Mouse (Mus musculus) CH12.LX (cell line): ENCODE data around the gene Kcnh4. TPM values are rescaled to one million over a fixed set of nuclear protein-coding genes. Genes with fewer than 3 reads are reported as not detected.

ENCODE experiments used
- DNase-seq: peaks from one replicate; pipeline ENCODE4 v3.0.0-alpha.2; 2013; ENCODE audit errors: extremely low read depth
- H3K27ac ChIP-seq: 2 replicates; pipeline ENCODE4 v1.5.1; 2012; ENCODE audit warnings: low read depth, mild to moderate bottlenecking, control low read depth, moderate library complexity; ENCODE audit not compliant: insufficient read depth
- H3K27me3 ChIP-seq: replicated peaks from 2 replicates; pipeline ENCODE3; 2012; ENCODE audit warnings: inconsistent platforms
- H3K36me3 ChIP-seq, 2 experiments: replicated peaks in 1 of 2; 2 replicates each; pipeline versions ENCODE3 to v1.6.1; 2012; ENCODE audit warnings: inconsistent platforms in 1 of 2, low read length in 1 of 2, mild to moderate bottlenecking in 1 of 2, mixed read lengths in 1 of 2, moderate library complexity in 1 of 2; ENCODE audit not compliant: control insufficient read depth in 1 of 2, insufficient read depth in 1 of 2
- H3K4me1 ChIP-seq, 2 experiments: 2 replicates each; pipeline ENCODE4 v1.6.1; 2012; ENCODE audit warnings: inconsistent platforms in 1 of 2, moderate library complexity in 1 of 2; ENCODE audit not compliant: insufficient read depth in 2 of 2, control insufficient read depth in 1 of 2
- H3K4me2 ChIP-seq: 2 replicates; pipeline ENCODE4 v1.6.1; 2012; ENCODE audit warnings: low read depth, mild to moderate bottlenecking, control low read depth; ENCODE audit not compliant: poor library complexity, insufficient read depth, severe bottlenecking
- H3K4me3 ChIP-seq, 3 experiments: fragments of 150-350 bp in 1 of 3; sonication (generic) in 1 of 3; replicated peaks in 1 of 3; 2 replicates each; pipeline versions ENCODE3 to v1.5.1; 2011 to 2012; ENCODE audit warnings: low read depth in 2 of 3, low read length in 2 of 3, mild to moderate bottlenecking in 2 of 3, moderate library complexity in 2 of 3, control low read depth in 1 of 3, improper control_type of control experiment in 1 of 3, inconsistent platforms in 1 of 3, mixed read lengths in 1 of 3; ENCODE audit not compliant: poor library complexity in 1 of 3
- H3K79me2 ChIP-seq: replicated peaks from 2 replicates; pipeline ENCODE4 v1.6.1; 2012; ENCODE audit warnings: mild to moderate bottlenecking, moderate library complexity; ENCODE audit not compliant: control insufficient read depth, poor library complexity, insufficient read depth, severe bottlenecking; ENCODE audit errors: extremely low read depth
- H3K9ac ChIP-seq: 2 replicates; pipeline ENCODE4 v1.6.1; 2012; ENCODE audit warnings: low read depth, mild to moderate bottlenecking, control low read depth, moderate library complexity; ENCODE audit not compliant: insufficient read depth
- H3K9me3 ChIP-seq: replicated peaks from 2 replicates; pipeline ENCODE3; 2012; ENCODE audit warnings: low read length, inconsistent platforms, mixed read lengths
- BHLHE40 ChIP-seq: IDR thresholded peaks from 2 replicates; pipeline ENCODE4 v1.6.1; 2011; ENCODE audit warnings: mild to moderate bottlenecking, low read depth, low read length, improper control_type of control experiment
- CHD2 ChIP-seq: IDR thresholded peaks from 2 replicates; pipeline ENCODE4 v1.6.1; 2011; ENCODE audit warnings: low read length, improper control_type of control experiment
- CTCF ChIP-seq, 2 experiments: IDR thresholded peaks in 1 of 2; conservative IDR thresholded peaks in 1 of 2; 2 replicates each; pipeline ENCODE4 v1.5.1; 2011 to 2012; ENCODE audit warnings: low read depth in 2 of 2, low read length in 2 of 2, improper control_type of control experiment in 1 of 2, inconsistent platforms in 1 of 2, mild to moderate bottlenecking in 1 of 2, moderate library complexity in 1 of 2
- E2F4 ChIP-seq: IDR thresholded peaks from 2 replicates; pipeline ENCODE4 v1.6.1; 2011; ENCODE audit warnings: low read depth, low read length, improper control_type of control experiment; ENCODE audit not compliant: insufficient replicate concordance
- ELF1 ChIP-seq: IDR thresholded peaks from 2 replicates; pipeline ENCODE4 v1.6.1; 2014; ENCODE audit warnings: low read depth, mild to moderate bottlenecking, inconsistent platforms, low read length, improper control_type of control experiment
- GABPA ChIP-seq: IDR thresholded peaks from 2 replicates; pipeline ENCODE4 v1.6.1; 2012; ENCODE audit warnings: low read depth, low read length, improper control_type of control experiment, inconsistent platforms; ENCODE audit not compliant: insufficient replicate concordance
- HCFC1 ChIP-seq: IDR thresholded peaks from 2 replicates; pipeline ENCODE4 v1.6.1; 2012; ENCODE audit warnings: low read depth, mild to moderate bottlenecking, inconsistent platforms, low read length, improper control_type of control experiment
- IRF4 ChIP-seq: IDR thresholded peaks from 2 replicates; pipeline ENCODE4 v1.6.1; 2014; ENCODE audit warnings: low read depth, mild to moderate bottlenecking, inconsistent platforms, low read length, improper control_type of control experiment
- JUN ChIP-seq: IDR thresholded peaks from 2 replicates; pipeline ENCODE4 v1.6.1; 2011; ENCODE audit warnings: low read depth, mild to moderate bottlenecking, low read length, improper control_type of control experiment, moderate library complexity; ENCODE audit not compliant: insufficient read depth
- JUND ChIP-seq: conservative IDR thresholded peaks from 2 replicates; pipeline ENCODE4 v1.6.1; 2011; ENCODE audit warnings: low read depth, low read length, improper control_type of control experiment
- KAT2A ChIP-seq: IDR thresholded peaks from 2 replicates; pipeline ENCODE4 v1.6.1; 2012; ENCODE audit warnings: low read length, improper control_type of control experiment, inconsistent platforms; ENCODE audit not compliant: insufficient replicate concordance
- MAX ChIP-seq: IDR thresholded peaks from 2 replicates; pipeline ENCODE4 v1.6.1; 2011; ENCODE audit warnings: low read length, improper control_type of control experiment
- MAZ ChIP-seq: IDR thresholded peaks from 2 replicates; pipeline ENCODE4 v1.6.1; 2012; ENCODE audit warnings: low read depth, mild to moderate bottlenecking, inconsistent platforms, low read length, improper control_type of control experiment, moderate library complexity
- MEF2A ChIP-seq: IDR thresholded peaks from 2 replicates; pipeline ENCODE4 v1.6.1; 2014; ENCODE audit warnings: low read depth, mild to moderate bottlenecking, inconsistent platforms, low read length, improper control_type of control experiment, borderline replicate concordance
- MXI1 ChIP-seq: IDR thresholded peaks from 2 replicates; pipeline ENCODE4 v1.6.1; 2011; ENCODE audit warnings: mild to moderate bottlenecking, low read depth, low read length, improper control_type of control experiment
- MYC ChIP-seq: IDR thresholded peaks from 2 replicates; pipeline ENCODE4 v1.6.1; 2011; ENCODE audit warnings: low read depth, mild to moderate bottlenecking, improper control_type of control experiment, low read length
- NELFE ChIP-seq: IDR thresholded peaks from 2 replicates; pipeline ENCODE4 v1.6.1; 2011; ENCODE audit warnings: low read depth, low read length, improper control_type of control experiment
- NRF1 ChIP-seq: IDR thresholded peaks from 2 replicates; pipeline ENCODE4 v1.6.1; 2014; ENCODE audit warnings: low read depth, mild to moderate bottlenecking, inconsistent platforms, low read length, improper control_type of control experiment, moderate library complexity
- PAX5 ChIP-seq: IDR thresholded peaks from 2 replicates; pipeline ENCODE4 v1.6.1; 2012; ENCODE audit warnings: low read length, inconsistent platforms, mixed read lengths
- POLR2A ChIP-seq: IDR thresholded peaks from 2 replicates; pipeline ENCODE4 v1.6.1; 2011; ENCODE audit warnings: low read depth, mild to moderate bottlenecking, improper control_type of control experiment, low read length
- POLR2AphosphoS2 ChIP-seq: IDR thresholded peaks from 2 replicates; pipeline ENCODE4 v1.6.1; 2011; ENCODE audit warnings: low read depth, low read length, improper control_type of control experiment
- RAD21 ChIP-seq: IDR thresholded peaks from 2 replicates; pipeline ENCODE4 v1.6.1; 2011; ENCODE audit warnings: low read depth, mild to moderate bottlenecking, low read length, improper control_type of control experiment, moderate library complexity
- RCOR1 ChIP-seq: conservative IDR thresholded peaks from 2 replicates; pipeline ENCODE4 v1.6.1; 2012; ENCODE audit warnings: low read depth, mild to moderate bottlenecking, inconsistent platforms, low read length, improper control_type of control experiment
- SIN3A ChIP-seq: IDR thresholded peaks from 2 replicates; pipeline ENCODE4 v1.6.1; 2012; ENCODE audit warnings: low read length, improper control_type of control experiment, inconsistent platforms
- TBP ChIP-seq: conservative IDR thresholded peaks from 2 replicates; pipeline ENCODE4 v1.6.1; 2011; ENCODE audit warnings: low read depth, low read length, improper control_type of control experiment
- TCF12 ChIP-seq: IDR thresholded peaks from 2 replicates; pipeline ENCODE4 v1.6.1; 2014; ENCODE audit warnings: low read depth, mild to moderate bottlenecking, inconsistent platforms, low read length, improper control_type of control experiment
- UBTF ChIP-seq: IDR thresholded peaks from 2 replicates; pipeline ENCODE4 v1.6.1; 2012; ENCODE audit warnings: low read depth, mild to moderate bottlenecking, inconsistent platforms, low read length, improper control_type of control experiment, moderate library complexity
- USF1 ChIP-seq: IDR thresholded peaks from 2 replicates; pipeline ENCODE4 v1.6.1; 2014; ENCODE audit warnings: low read depth, mild to moderate bottlenecking, inconsistent platforms, low read length, improper control_type of control experiment
- USF2 ChIP-seq: conservative IDR thresholded peaks from 2 replicates; pipeline ENCODE4 v1.6.1; 2011; ENCODE audit warnings: low read depth, low read length, improper control_type of control experiment
- ZC3H11A ChIP-seq: IDR thresholded peaks from 2 replicates; pipeline ENCODE4 v1.6.1; 2012; ENCODE audit warnings: low read depth, mild to moderate bottlenecking, inconsistent platforms, low read length, improper control_type of control experiment
- ZKSCAN1 ChIP-seq: IDR thresholded peaks from 2 replicates; pipeline ENCODE4 v1.6.1; 2012; ENCODE audit warnings: low read depth, inconsistent platforms, low read length, improper control_type of control experiment, borderline replicate concordance
- ZMIZ1 ChIP-seq: IDR thresholded peaks from 2 replicates; pipeline ENCODE4 v1.6.1; 2012; ENCODE audit warnings: low read depth, mild to moderate bottlenecking, inconsistent platforms, low read length, improper control_type of control experiment
- ZNF384 ChIP-seq: IDR thresholded peaks from 2 replicates; pipeline ENCODE4 v1.6.1; 2012; ENCODE audit warnings: low read depth, low read length, improper control_type of control experiment, inconsistent platforms
- dilution Hi-C: fragments of 300-500 bp; cut with MboI; formaldehyde crosslinking; loops from 2 replicates; pipeline ENCODE4 v1.14.3; 2020; ENCODE audit warnings: low sequenced_read_pairs; ENCODE audit not compliant: extremely low pct_unique_long_range_greater_than_20kb, extremely low pct_ligation_motif_present
- in situ Hi-C: fragments of 300-500 bp; cut with MboI; formaldehyde crosslinking; loops from 3 replicates; pipeline ENCODE4 v1.14.3; 2019; ENCODE audit warnings: low sequenced_read_pairs, low pct_ligation_motif_present, low pct_unique_long_range_greater_than_20kb, mixed read lengths
- polyA plus RNA-seq: library from polyadenylated mRNA; unstranded; fragments of >175 nt; gene quantifications from 2 replicates; pipeline ENCODE4 v1.2.1, GENCODE M21; 2012; ENCODE audit warnings: low read depth; ENCODE audit not compliant: insufficient read length
- total RNA-seq, 2 experiments: library from RNA; depleted of rRNA; stranded (reverse); fragments of 300-350 nt in 1 of 2; fragments of >200 nt in 1 of 2; gene quantifications; 2 replicates each; pipeline ENCODE4 v1.2.3; 2012 to 2014

Gene Kcnh4
- total and polyA plus RNA-seq, 3 experiments = 0.87 to 4.0 (median 2.2) TPM

DNA sequence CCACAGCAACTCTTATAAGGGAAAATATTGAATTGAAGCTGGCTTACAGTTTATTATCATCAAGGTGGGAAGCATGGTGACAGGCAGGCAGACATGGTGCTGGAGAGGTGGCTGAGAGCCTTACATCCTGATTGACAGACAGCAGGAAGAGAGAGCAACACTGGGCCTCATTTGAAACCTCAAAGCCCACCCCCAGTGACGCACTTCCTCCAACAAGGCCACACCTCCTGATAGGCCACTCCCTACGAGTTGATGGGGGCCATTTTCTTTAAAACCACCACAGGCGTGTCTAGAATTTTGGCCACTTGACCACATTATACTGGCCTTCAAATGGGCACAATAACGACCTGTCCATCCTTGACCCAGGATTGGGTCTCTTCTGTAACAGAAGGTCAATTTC, 14.5 kb upstream of the Kcnh4 start:
- no peaks in the 10 kb centered on the region for H3K9me3 ChIP-seq
- H3K4me1 ChIP-seq = peaks cover 7 to 45% of the 10 kb centered on the region in 2 experiments
- H3K36me3 ChIP-seq = peaks cover 0 to 4% of the 10 kb centered on the region in 2 experiments
- H3K27me3 ChIP-seq = no peaks in the 10 kb centered on the region
- DNase-seq = peak; percentile 59
- no peaks in the 10 kb centered on the region for H3K79me2 ChIP-seq
- TF ChIP-seq CHD2 (no peak), NRF1 (no peak), MXI1 (no peak), JUND (no peak), RCOR1 (no peak), ZKSCAN1 (no peak), MAX (no peak), MEF2A (no peak), JUN (no peak), USF1 (no peak), TBP (no peak), RAD21 (no peak), TCF12 (no peak), ELF1 (no peak), USF2 (no peak), ZMIZ1 (no peak)
- no peak overlapping the region for H3K9ac ChIP-seq
- no peak overlapping the region for H3K4me3 ChIP-seq
- H3K27ac ChIP-seq = no peak overlapping the region
- no peak overlapping the region for H3K4me2 ChIP-seq
- dilution Hi-C loops = no loop called here
- in situ Hi-C loops = no loop called here

DNA sequence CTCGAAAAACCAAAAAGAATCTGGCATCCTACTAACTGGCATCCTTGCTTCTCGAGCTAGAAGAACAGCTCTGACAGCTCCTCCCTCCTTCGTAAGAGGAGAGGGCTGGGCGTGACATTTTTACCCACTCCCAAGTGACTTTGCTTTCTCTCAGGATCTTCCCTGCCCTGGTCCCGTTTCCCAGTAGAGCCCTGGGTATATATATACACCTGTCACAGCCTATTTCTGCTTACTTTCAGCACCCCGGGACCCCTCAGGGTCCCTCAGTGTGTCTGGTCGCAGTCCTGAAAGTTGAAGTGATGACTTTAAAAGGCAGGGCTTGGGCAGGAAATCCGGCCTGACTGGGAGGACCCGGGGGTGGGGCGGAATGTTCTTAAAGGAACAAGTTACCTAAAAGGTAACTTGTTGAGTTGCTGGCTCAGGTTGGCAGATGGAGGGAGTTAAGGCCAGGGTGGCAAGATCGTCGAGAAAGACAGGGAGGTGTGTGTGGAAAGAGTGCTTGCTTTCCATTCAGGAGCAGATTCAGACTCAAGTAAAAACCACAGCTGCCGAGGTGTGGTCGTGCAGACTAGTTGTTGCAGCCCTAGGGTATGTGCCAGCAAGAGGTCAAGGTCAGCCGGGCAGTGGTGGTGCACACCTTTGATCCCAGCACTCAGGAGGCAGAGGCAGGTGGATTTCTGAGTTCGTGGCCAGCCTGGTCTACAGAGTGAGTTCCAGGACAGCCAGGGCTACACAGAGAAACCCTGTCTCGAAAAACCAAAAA, 11.1 kb upstream of the Kcnh4 start, which contains the start of gene Ghdc:
Gene Ghdc, minus strand, starts transcription at position 312 of the 763 bp plus-strand sequence.
- dilution Hi-C loops (no loop called here), in situ Hi-C loops (no loop called here)
- Histone ChIP-seq H3K4me1 (peaks cover 5 to 46% of the 10 kb centered on the region in 2 experiments; a peak in 3 of 4 replicates), H3K79me2 (no peaks in the 10 kb centered on the region), H3K4me2 (peak within 1 kb of the TSS; percentile 77), H3K4me3 (peak within 1 kb of the TSS; percentile 67 to 83 (median 70)), H3K27me3 (no peaks in the 10 kb centered on the region), H3K36me3 (peaks cover 5 to 29% of the 10 kb centered on the region in 2 experiments), H3K9ac (peak within 1 kb of the TSS; percentile 66), H3K9me3 (no peaks in the 10 kb centered on the region), H3K27ac (no peak within 1 kb of the TSS)
- peak; percentile 85 for DNase-seq
- TF ChIP-seq PAX5 = no peak
- TF ChIP-seq ELF1 = peak; percentile 86
- TF ChIP-seq KAT2A = peak; percentile 77; the same call in 1 of the 2 replicates
- peak; percentile 72 for TF ChIP-seq POLR2A
- TF ChIP-seq NELFE = peak; percentile 47; the same call in 1 of the 2 replicates
- TF ChIP-seq UBTF = no peak
- TF ChIP-seq MYC = no peak
- no peak for TF ChIP-seq E2F4
- TF ChIP-seq BHLHE40 = 0 out of 2 replicates have a peak, but pooled peaks have one; percentile 7
- TF ChIP-seq IRF4 = peak; percentile 61; the same call in 1 of the 2 replicates
- no peak for TF ChIP-seq USF2
- peak; percentile 87 for TF ChIP-seq MAZ
- TF ChIP-seq SIN3A = peak; percentile 99
- TF ChIP-seq HCFC1 = peak; percentile 86
- TF ChIP-seq GABPA = no peak; the same call in 1 of the 2 replicates
- TF ChIP-seq TBP = 0 out of 2 replicates have a peak, but pooled peaks have one; percentile 16
- TF ChIP-seq CTCF (conservative IDR thresholded peaks at IDR 0.05 in 1 of 2, IDR thresholded peaks at IDR 0.05 in 1 of 2; ENCODE audit: low read depth in 2 of 2, low read length in 2 of 2) = no peak
- no peak for TF ChIP-seq ZNF384
- no peak for TF ChIP-seq ZC3H11A
- TF ChIP-seq POLR2AphosphoS2 = peak; percentile 40; the same call in 1 of the 2 replicates
